23 mouse cellular contexts compared by ENCODE assay signal in genomic region chr13:52252303-52252702, GRCm38 (mm10).
"Had no signal": no experiment of that assay in that cellular context is flagged by ENCODE, and none has a peak within 500 bp of the region (broad histone marks: within the 10 kb centered on the region; RNA-seq: fewer than 3 reads in every experiment).

No protein-coding gene starts in this region.

- ATAC-seq: hindbrain, embryonic 16.5 days; inflammation-experienced regulatory T-cells, adult 6 months; intestine, embryonic 15.5 days; intestine, postnatal 0 days had no signal

- DNase-seq: gastrocnemius, adult 2 months; gastrocnemius, postnatal 10 days; gastrocnemius, postnatal 25 days; heart, postnatal 4 days; kidney, adult 8-10 months; kidney, postnatal 10 days; liver; liver, embryonic 13.5 days had no signal

- H3K27ac ChIP-seq: gastrocnemius, adult 2 months; heart, embryonic 10.5 days; hindbrain, embryonic 10.5 days; hindbrain, embryonic 12.5 days; hindbrain, embryonic 14.5 days; intestine, embryonic 15.5 days; layer of hippocampus, adult 2 months; left cerebral cortex, adult 2 months; limb, embryonic 10.5 days; limb, embryonic 12.5 days; liver, embryonic 13.5 days; liver, embryonic 15.5 days had no signal

- H3K27me3 ChIP-seq: heart, embryonic 12.5 days; hindbrain, embryonic 12.5 days; intestine, embryonic 15.5 days; liver, embryonic 13.5 days; liver, embryonic 15.5 days had no signal

- H3K4me3 ChIP-seq: gastrocnemius, adult 2 months; heart, embryonic 10.5 days; heart, embryonic 12.5 days; hindbrain, embryonic 10.5 days; hindbrain, embryonic 12.5 days; intestine, embryonic 15.5 days; layer of hippocampus, adult 2 months; left cerebral cortex, adult 2 months; limb, embryonic 10.5 days; limb, embryonic 12.5 days; liver, embryonic 13.5 days; liver, embryonic 15.5 days had no signal

- H3K4me1 ChIP-seq: heart, embryonic 12.5 days; hindbrain, embryonic 12.5 days; intestine, embryonic 15.5 days had no signal

- H3K9ac ChIP-seq: heart, embryonic 12.5 days; hindbrain, embryonic 12.5 days; hindbrain, embryonic 14.5 days; intestine, embryonic 15.5 days; limb, embryonic 12.5 days; liver, embryonic 13.5 days; liver, embryonic 15.5 days had no signal

- H3K9me3 ChIP-seq: heart, embryonic 10.5 days; heart, embryonic 12.5 days; hindbrain, embryonic 10.5 days; hindbrain, embryonic 12.5 days; intestine, embryonic 15.5 days; limb, embryonic 10.5 days; limb, embryonic 12.5 days; liver, embryonic 13.5 days; liver, embryonic 15.5 days had no signal

- H3K36me3 ChIP-seq: heart, embryonic 10.5 days; heart, embryonic 12.5 days; hindbrain, embryonic 10.5 days; hindbrain, embryonic 12.5 days; intestine, embryonic 15.5 days; limb, embryonic 10.5 days; limb, embryonic 12.5 days; liver, embryonic 13.5 days; liver, embryonic 15.5 days had no signal

- H3K4me2 ChIP-seq: heart, embryonic 12.5 days; hindbrain, embryonic 12.5 days; hindbrain, embryonic 14.5 days; intestine, embryonic 15.5 days; limb, embryonic 12.5 days; liver, embryonic 11.5 days; liver, embryonic 13.5 days; liver, embryonic 15.5 days had no signal
